Mouse (Mus musculus) spleen, embryonic (tissue): ENCODE measurements around the gene Tmed4.

ENCODE experiments used
- CTCF ChIA-PET: fragments of 350-600 bp; sonication (Branson Sonifier 250); formaldehyde crosslinking; loops from one replicate; lab custom pipeline; 2022; lab: Charles Lee

Tmed4 gene

DNA sequence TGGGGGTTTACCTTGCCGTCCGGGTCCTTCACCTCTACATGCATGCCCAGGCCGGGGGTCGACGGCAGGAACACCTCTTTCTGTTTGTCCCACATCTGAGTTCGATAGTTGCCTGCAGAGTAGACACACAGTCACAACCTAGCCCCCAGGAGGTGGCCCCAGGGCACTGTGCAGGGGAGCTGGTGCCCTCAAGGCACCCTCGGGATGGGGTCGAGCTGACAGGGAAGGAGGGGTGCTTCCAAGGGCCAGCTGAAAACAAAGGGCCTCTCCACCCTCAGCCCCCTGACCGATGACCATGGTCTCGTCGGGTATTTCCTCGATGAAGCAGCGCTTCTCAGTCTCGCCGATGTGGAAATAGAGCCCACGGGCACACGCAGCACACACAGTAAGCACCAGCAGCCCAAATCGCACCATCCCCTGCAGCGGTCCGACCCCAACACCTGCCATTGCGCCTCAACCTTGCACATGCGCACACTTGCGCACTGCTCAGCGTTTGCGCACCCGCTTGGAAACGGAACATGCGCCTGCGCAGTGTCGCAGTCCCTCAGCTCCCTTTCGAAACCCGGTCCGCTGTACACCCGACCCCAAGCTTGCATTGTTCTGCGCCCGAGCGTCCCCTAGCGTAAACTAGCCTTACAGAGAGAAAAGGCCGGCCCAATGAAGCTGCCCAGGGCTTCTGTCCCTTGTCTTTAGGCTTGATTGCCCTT lies at the start of gene Tmed4:
Gene Tmed4 (minus strand): TSS at position 484 of the 707 bp plus-strand sequence.
- CTCF ChIA-PET: interaction anchor here (0.6 to 1.7 kb wide), 5 partner anchors 8 to 191 kb away, joined by 3 to 6 read pairs (median 4); no protein-coding TSS in a partner anchor

GRCm38 (mm10) chr11:6323348-6323747 lies 48.7 kb upstream of the Tmed4 start:
- CTCF ChIA-PET: no interaction called here

GRCm38 (mm10) chr11:6322086-6322485 lies 47.4 kb upstream of the Tmed4 start:
- CTCF ChIA-PET: no interaction called here

GRCm38 (mm10) chr11:6319374-6319773 lies 44.7 kb upstream of the Tmed4 start:
- CTCF ChIA-PET: no interaction called here

DNA sequence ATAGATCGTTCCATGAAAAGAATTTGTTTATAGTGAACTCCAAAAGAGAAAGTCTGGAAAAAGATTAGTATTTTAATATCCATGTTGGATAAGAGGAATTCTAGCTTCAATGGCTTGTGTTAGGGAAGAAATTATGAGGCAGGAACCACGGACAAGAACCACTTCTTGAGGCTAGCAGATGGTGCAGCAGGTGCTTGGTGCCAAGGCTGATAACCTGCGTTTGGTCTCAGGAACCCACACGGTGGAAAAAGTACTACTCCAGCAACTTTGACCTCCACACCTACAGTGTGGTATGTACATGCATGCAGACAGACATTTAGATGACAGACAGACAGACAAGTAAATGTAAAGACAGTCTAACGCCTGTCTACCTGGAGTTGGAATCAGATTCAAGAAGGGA lies 43.9 kb upstream of the Tmed4 start:
- CTCF ChIA-PET: no interaction called here

- CTCF ChIA-PET: no interaction called here
Measured at GRCm38 (mm10) chr11:6316821-6317220, 42.2 kb upstream of the Tmed4 start.

DNA sequence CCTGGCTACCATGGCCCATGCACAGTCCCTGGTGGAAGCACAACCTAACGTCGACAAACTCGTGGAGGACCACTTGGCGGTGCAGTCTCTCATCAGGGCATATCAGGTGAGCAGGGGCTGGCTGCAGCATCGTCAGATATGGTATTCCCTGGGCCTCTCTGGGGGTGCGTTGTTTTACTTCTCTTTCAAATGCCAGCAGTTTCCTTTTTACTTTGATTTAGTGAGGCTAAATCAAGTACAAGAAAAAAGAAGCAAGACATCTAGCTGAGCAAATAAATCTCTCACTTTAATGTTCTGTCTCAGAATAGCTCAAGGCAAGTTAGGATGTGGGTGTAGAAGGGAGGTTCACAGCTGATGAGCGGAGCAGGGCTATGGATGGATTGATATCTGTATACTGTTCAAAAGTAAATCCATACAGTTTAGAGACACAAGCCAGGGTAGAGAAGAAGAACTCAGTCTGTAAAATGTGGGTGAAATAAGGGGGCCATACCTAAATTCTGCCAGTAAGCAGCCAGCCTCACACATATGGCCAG lies 39.3 kb upstream of the Tmed4 start:
- CTCF ChIA-PET: no interaction called here

DNA sequence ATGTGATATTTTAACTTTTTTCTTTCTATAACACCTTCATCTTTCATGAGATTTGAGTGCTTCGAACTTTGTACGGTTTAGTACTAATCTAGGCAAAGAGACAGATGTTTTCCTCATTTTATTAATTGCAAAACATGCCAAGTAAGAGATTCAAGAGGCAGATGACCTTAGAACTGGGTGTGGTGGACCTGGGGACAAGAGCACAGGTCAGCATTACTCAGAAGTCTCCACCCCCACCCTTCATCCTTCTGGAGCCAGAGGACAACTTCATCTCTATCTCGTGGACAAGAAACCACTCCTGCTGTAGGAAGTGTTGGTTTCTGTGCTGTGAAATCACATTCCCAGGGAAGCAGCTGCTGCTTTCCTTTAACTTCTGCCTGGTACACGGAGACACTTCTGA lies 33.5 kb upstream of the Tmed4 start:
- CTCF ChIA-PET: interaction anchor here (0.6 kb wide), 1 partner anchor 181 kb away, joined by 3 read pairs; no protein-coding TSS in a partner anchor

DNA sequence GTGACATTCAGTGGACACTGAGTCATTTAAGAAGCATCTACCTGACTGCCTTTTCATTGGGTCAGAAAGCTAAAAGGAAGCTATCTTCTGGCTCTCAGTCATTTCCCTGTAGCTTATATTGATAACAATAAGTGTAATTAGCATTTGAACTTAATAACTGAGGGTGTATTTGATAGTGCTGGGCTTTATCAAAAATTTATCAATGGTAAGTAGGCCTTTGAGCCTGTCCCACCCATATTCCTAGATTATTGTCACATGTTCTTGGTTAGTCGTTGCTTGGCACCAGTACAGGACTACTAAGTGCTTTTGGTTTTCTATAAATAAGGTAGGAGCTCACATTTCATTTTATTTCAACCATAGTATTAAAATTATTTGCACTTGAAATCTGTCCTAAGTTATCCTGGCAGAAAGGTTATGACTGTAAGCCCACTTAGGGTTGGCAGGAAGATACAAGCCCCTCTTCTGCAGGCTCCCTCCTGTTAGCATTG lies 31.3 kb upstream of the Tmed4 start:
- CTCF ChIA-PET: interaction anchor here (0.6 kb wide), 2 partner anchors 471 to 761 kb away, joined by 3 to 9 read pairs; no protein-coding TSS in a partner anchor

GRCm38 (mm10) chr11:6302793-6303192 lies 28.1 kb upstream of the Tmed4 start:
- CTCF ChIA-PET: no interaction called here

- CTCF ChIA-PET: no interaction called here
Measured at GRCm38 (mm10) chr11:6299435-6299834, 24.8 kb upstream of the Tmed4 start.

GRCm38 (mm10) chr11:6296077-6296476 lies 21.4 kb upstream of the Tmed4 start:
- CTCF ChIA-PET: no interaction called here

- CTCF ChIA-PET: no interaction called here
Measured at GRCm38 (mm10) chr11:6294632-6295031, 20.0 kb upstream of the Tmed4 start.

DNA sequence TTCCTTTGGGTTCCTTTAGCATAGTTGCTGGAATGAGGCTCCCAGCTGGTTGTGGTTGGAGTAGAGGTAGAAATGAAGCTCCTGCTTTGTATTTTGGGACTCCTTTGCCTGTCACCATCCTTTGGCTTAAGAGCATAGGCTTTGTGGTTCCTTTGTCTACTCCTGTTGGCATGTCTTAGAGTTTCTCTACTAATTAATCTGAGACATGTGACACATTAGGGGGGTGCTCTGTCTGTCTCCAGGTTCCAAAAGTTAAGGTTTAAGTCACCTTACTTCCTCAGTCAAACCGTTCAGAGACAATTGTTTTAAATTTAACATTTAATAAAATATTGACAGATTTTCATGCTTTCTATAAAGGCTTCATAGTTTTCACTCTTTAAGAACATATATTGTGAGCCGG lies 18.9 kb upstream of the Tmed4 start:
- CTCF ChIA-PET: no interaction called here

DNA sequence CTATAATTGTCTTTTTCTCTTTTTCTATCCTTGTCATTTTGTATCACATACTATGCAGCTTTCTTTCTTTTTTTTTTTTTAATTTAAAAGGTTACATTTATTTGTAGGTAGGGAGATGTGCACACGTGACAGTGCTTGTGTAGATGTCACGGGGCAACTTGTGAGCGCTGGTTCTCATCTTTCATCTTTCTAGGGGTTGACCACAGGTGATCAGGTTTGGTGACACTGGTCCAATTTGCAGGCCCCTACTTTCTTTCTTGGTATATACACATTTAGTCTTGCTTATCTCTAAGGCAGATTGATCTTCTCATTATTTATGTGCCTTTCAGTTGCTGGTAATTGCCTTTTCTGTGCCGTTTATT lies 18.3 kb upstream of the Tmed4 start:
- CTCF ChIA-PET: no interaction called here

- CTCF ChIA-PET: interaction anchor here (0.5 kb wide), 1 partner anchor 354 kb away, joined by 3 read pairs; no protein-coding TSS in a partner anchor
Measured at GRCm38 (mm10) chr11:6292116-6292987, 17.7 kb upstream of the Tmed4 start.

GRCm38 (mm10) chr11:6291401-6292115 lies 16.9 kb upstream of the Tmed4 start, which contains the start of gene Ogdh:
Ogdh (plus strand) TSS chr11:6291633.
- CTCF ChIA-PET: interaction anchor here (0.5 kb wide), 1 partner anchor 355 kb away, joined by 3 read pairs; no protein-coding TSS in a partner anchor

DNA sequence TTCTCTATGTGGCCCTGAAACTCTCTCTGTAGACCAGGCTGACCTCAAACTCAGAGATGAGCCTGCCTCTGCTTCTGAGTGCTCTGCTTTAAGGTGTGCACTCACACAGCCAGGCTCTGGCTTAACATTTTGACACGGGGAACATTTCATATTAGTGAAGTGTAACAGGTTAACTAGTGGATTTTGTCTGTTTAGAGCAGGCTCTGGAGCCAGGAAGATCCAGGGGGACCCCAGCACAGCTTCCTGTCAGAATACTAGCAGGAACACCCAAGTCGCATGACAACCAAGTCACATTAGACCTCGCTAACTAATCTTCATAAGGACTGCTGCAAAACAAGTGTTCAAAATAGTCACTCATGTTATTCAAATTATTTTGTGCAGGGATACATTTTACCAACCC lies 16.2 kb upstream of the Tmed4 start:
- CTCF ChIA-PET: no interaction called here

GRCm38 (mm10) chr11:6290138-6290537 lies 15.5 kb upstream of the Tmed4 start:
- CTCF ChIA-PET: no interaction called here

DNA sequence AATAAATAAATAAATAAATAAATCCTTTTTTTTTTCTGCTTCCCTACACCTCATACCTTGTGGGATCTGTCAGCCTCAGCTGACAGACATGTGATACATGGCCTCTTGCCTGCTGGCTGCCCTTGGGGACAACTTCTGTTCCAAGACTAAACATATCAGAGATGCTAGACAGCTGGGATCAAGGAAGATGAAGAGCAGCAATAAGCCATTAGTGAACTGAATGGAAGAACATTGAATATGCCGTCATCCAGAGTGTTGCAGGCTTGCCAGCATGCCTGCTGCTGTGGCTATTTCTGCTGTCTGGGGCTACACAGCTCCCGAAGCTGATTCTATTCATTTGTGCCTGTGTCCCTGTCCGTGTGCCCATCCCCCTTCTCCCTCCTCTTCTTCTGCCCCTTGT lies 8.3 kb upstream of the Tmed4 start:
- CTCF ChIA-PET: no interaction called here

- CTCF ChIA-PET: no interaction called here
Measured at GRCm38 (mm10) chr11:6276466-6276865, 1.8 kb upstream of the Tmed4 start.
